Mouse (Mus musculus): Measurements from ENCODE around the gene Ncapd2.

The Ncapd2 gene

DNA sequence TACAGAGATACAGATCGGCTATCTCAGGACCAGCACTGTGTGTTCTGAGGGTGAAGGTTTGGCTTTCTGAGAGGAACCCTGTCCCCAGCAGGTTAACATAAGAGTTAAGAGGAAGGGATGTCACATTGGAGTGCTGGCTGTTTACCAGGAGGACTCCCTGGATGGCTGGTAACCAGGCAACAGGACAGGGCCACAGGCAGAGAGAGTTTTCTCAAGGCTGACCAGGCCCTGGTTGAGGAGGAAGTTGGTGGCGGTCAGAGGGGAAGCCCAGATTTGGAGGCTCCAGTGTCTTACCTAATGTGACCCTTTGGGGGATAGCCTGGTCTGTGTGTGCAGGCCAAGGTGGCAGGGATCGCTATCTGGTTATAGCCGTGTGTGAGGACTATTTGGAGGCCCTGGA is 44.7 kb downstream of the Ncapd2 start:
- DNase-seq (ENCODE audit: low spot score) = peak; percentile 44

DNA sequence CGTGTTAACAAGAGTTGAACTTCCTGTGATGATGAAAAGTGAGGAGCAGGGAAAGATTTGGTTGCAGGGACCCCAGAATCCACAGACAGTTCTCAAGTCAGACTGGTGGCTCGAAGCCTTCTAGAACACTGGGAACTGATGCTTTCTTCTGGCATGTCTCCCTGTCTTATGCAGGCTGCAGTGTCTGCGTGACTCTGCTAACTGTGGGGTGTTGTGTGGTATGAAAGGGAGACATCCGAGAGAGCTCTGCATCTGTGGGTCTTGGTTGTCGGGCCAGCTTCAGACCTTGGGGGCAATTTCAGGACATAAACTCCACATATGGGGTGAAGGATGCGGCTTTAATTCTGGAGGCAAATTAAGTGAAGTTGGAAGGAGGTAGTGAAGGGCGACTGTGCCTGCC is 45.4 kb downstream of the Ncapd2 start:
- DNase-seq (ENCODE audit: low spot score) = no peak

DNA sequence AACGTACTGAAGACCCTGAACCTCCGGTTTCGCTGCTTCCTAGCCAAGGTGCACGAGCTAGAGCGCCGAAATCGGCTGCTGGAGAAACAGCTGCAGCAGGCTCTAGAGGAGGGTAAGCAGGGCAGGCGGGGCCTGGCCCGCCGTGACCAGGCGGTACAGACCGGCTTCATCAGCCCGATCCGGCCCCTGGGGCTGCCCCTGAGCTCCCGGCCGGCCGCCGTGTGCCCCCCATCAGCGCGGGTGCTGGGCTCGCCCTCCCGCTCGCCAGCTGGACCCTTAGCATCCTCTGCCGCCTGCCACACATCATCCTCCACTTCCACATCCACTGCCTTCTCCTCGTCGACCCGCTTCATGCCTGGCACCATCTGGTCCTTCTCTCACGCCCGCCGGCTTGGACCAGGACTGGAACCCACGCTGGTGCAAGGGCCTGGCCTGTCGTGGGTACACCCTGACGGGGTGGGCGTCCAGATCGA is 46.0 kb downstream of the Ncapd2 start:
- DNase-seq (ENCODE audit: low spot score) = no peak

DNA sequence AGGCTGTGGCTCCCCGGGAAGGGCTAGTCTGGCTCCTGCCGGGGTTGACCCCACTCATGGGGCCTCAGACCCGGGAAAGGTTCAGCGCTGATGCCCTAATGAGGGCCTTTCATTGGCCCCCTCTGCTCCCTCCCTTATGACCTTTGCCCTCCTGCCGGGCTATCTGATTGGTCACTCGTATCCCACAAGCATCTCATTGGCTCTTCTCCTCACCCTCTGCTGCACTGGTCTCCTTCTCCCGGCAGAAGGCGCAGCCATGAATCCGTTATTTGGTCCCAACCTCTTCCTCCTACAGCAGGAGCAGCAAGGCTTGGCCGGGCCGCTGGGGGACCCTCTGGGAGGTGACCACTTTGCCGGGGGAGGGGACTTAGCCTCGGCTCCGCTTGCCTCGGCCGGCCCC is 46.5 kb downstream of the Ncapd2 start, which contains the start of gene Iffo1:
TSS of gene Iffo1 (plus strand) at position 241 of the 400 bp plus-strand sequence.
- peak; percentile 81 for DNase-seq (ENCODE audit: low spot score)

DNA sequence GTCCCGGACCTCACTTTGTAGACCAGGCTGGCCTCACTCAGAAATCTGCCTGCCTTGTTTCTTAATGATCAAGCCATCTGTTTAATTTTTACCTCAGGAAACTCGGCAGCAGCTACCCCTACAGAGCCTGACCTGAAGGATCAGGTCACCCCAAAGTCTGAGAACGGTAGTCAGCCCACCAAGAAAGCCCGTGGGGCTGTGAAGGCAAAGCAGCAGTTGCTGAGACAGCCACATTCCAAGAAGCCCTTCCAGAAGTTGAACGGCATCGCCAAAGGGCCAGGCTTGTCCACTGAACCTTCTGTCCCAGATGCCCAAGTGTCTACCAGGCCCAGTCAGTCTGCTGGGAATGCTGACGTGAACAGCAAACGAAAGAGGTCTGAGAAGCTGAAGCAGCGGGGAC is 47.6 kb downstream of the Ncapd2 start:
- DNase-seq (ENCODE audit: low spot score) = no peak

DNA sequence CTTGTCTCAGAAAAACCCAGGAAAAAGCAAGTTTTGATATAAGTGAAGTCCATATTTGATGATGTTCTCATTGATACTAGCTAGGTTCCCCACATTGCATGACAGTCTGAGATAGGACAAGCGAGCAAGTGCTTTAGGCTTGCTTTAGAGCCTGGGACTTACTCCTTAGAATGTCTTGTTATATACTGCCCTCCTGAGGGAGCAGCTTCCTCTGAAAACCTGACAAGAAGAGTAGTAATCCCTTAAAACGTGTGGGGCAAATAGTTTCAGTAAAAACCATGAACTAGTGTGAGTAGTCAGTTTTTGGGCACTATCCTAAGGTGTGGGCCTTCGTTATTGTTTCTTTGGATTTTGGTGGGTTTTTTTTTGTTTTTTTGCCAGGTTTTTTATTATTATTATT is 48.4 kb downstream of the Ncapd2 start:
- DNase-seq (ENCODE audit: low spot score) = no peak

DNA sequence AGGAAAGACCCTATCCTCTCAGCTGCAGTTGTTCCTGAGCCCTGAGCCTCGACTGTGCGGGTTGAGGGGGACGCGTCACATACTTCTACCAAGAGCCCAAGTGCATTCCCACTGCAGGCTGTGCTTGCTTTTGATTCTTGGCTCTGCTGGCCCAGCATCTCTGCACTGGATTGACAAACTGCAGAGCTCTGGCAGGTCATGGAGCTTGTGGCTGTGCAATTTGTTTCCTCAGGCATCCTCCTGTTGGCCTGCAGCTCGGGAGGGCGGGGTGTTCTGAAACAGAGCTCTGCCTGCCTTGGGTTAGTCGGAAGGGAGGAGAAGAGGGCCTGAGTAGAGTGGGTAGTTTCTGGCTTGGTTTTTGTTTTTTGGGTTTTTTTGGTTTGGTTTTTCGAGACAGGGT is 49.1 kb downstream of the Ncapd2 start:
- DNase-seq (ENCODE audit: low spot score) = no peak

DNA sequence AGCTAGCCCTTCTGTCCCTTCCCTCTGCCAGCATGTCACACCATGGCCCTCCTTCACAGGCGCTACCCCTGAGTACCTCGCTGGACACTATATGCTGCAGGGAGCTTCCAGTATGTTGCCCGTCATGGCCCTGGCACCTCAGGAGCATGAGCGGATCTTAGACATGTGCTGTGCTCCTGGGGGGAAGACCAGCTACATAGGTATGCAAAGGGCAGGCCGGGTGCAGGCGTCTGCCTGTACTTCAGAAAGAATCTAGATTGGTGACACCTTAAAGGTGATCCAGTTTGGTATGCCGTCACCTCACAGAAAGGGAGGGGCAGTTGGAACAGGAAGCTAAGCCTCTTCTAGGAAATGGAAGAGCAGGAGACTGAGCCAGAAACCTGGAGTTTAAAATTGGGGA is 51.8 kb downstream of the Ncapd2 start:
- DNase-seq (ENCODE audit: low spot score) = no peak

DNA sequence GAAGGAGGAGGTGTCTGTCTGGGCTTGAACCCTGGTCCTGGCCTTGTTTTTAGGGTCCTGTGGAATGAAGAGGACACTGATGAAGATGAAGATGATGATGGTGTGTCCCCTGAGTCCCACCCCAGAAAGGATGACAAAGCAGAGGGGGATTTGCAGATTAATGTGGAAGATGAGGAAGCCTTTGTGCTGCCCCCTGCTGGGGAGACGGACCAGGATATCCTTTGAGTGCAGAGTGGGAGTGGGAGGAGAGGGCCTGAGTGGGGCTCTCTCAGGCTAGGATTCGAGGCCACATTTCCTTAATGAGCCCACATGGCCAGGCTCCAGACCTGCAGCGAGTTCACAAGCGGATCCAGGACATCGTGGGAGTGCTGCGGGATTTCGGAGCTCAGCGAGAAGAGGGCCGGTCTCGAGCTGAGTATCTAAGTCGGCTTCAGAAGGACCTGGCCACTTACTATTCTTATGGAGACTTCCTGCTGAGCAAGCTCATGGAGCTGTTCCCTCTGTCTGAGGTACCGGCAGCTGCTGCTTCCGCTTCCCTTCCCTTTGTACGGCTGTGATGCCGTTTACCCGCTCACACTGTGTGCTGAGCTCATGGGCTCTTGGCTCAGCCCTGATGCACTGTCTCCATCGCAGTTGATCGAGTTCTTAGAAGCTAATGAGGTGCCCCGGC is 54.4 kb downstream of the Ncapd2 start:
- DNase-seq (ENCODE audit: low spot score) = no peak

DNA sequence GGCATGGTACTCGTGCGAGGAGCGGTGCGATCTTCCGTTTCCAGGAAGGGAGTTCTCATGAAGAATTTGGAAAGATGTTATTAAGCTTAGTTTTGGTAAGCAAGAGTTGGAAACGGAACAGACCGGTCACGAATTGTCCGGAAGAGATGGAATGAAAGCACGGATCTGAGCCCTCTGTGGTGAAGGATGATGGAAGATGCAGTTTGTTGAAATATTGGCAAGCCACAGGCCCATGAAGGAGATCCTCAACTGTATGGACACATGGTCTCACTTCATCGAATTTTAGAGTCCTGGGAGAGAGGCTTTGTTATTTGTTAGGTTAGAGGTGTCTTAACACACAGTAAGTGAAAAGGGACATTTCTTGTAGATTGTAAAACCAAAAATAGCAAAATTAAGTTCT is 59.0 kb downstream of the Ncapd2 start:
- no peak for DNase-seq (ENCODE audit: low spot score)

DNA sequence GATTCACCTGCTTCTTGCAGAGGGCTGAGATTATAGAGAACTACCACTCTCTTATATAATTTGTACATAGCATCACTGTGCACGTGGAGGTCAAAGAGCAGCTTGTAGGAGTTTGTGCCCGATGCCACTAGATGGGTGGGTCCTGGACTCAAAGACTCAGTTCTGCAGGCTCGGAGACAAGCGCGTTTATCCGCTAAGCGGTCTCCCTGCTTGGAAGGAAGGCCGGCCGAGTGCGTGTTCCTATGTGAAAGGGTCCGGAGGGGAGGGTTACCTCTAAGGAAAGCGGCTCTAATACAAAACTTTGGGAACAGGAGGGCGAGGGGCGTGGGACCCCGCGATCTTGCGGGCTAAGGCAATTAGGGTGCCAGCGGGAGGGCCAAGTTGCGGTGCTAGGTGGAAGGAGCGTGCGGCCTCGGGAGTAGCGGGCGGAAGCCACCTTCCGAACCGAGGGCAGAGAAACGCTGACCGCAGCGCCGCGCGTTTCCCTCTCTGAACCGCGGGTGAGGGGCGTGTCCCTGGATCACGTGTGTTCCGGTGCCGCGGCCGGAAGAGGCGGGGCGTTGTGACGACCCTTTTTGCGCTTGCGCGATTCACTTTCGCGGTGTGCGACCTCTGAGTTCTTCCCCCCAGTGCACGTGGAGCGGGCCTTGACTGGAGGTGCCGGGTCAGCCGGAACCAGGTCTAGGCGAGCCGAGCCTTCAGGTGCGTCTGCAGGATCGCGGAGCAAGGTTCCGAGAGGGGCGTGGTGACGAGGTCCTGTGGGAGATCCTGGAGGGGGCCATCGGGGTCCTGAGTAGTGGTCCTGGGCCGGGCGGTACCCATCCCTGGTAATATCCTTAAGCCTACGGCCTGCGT is 60.0 kb downstream of the Ncapd2 start, which contains the start of gene Nop2:
TSS of gene Nop2 (plus strand) at position 608 of the 855 bp plus-strand sequence.
- peak; percentile 86 for DNase-seq (ENCODE audit: low spot score)

DNA sequence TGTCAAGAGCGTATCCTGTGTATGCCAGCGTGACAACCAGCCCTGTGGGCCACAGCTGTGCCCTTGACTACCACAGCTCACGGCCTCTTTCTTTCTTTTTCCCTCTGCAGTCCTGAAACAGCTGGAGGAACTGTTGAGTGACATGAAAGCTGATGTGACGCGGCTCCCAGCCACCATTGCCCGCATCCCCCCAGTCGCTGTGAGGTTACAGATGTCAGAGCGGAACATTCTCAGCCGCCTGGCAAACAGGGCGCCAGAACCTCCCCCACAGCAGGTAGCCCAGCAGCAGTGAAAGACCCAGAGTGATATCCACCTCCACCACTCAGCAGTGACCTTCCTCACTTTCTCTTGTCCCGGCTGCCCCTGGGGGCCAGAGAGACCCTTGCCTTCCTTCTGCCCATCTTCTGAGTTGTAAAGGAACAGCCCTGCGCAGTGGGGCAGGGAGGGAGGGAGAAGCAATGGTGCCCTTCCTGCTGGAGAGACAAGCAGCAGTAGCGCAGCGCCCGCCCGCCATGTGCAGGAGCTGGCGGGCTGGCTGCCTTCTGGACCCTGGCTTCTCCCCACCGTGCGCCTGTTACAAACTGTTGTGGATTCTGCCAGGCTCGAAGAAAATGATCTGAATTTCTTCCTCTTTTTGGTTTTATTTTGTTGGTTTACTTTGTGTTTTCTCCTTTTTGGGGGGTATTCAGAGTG is 61.6 kb downstream of the Ncapd2 start:
- no peak for DNase-seq (ENCODE audit: low spot score)

DNA sequence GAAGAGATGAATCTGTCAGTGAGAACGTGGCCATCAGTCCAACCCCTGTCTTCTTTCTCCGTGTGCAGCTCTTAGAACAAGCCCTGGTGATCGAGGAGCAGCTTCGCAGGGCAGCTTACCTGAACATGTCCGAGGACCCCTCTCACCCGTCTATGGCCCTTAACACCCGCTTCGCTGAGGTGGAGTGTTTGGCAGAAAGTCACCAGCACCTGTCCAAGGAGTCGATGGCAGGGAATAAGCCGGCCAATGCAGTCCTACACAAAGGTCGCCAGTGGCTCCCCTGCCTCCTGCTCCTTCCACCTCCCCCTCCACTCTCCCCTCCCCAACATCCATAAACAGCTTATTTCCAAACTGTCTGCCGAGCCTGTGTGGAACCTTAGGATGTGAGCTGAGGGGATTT is 62.8 kb downstream of the Ncapd2 start:
- no peak for DNase-seq (ENCODE audit: low spot score)

DNA sequence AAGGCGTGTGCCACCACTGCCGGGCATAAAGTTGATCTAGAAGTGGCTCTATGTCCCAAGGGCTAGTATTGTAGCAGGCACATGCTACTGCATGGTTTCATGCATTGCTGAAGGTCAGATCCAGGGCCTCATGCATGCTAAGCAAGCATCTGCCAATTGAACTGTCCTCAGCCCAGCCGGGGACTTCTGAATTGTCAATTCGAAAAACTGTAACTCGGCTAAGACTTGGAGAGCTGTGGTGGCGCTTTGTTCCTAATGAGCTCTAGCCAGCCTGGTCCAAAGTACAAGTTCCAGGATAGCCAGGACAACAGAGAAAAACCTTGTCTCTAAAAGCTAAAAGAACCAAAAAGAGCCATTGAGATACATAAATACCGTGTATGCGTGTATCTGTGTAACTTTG is 72.1 kb downstream of the Ncapd2 start:
- DNase-seq (ENCODE audit: low spot score) = no peak
